Mouse (Mus musculus): ENCODE results near the gene Gm5157. TPM values are rescaled to one million over a fixed set of nuclear protein-coding genes. Genes with fewer than 3 reads are reported as not detected.
"Not testable (repeated sequence)": the region's sequence is repeated elsewhere in the genome, so short reads cannot be mapped to it uniquely, and the experiment has no call there.

The Gm5157 gene
- total RNA-seq (2012; rRNA removed): not detected in 2 replicates
- total RNA-seq (2014; rRNA removed): not detected in 2 replicates
- polyA plus RNA-seq (2012; ENCODE audit: insufficient read length, low read depth): not detected in 2 replicates

GRCm38 (mm10) chr7:21190323-21190722, at the start of gene Gm5157:
Gene Gm5157, minus strand, starts transcription at chr7:21190423.
- H3K9ac ChIP-seq (ENCODE audit: insufficient read depth, low read depth); H3K4me1 ChIP-seq (ENCODE audit: control insufficient read depth in 1 of 2, insufficient read depth in 2 of 2); in situ Hi-C loops (cut with MboI; ENCODE audit: low pct_ligation_motif_present, low pct_unique_long_range_greater_than_20kb, low sequenced_read_pairs); H3K36me3 ChIP-seq (replicated peaks in 1 of 2; ENCODE audit: control insufficient read depth in 1 of 2, insufficient read depth in 1 of 2, low read length in 1 of 2); H3K79me2 ChIP-seq (replicated peaks; ENCODE audit: control insufficient read depth, extremely low read depth, insufficient read depth, poor library complexity, severe bottlenecking); DNase-seq (ENCODE audit: extremely low read depth); H3K9me3 ChIP-seq (replicated peaks; ENCODE audit: low read length); H3K27ac ChIP-seq (ENCODE audit: insufficient read depth, low read depth); H3K4me3 ChIP-seq (replicated peaks in 1 of 3; ENCODE audit: low read depth in 2 of 3, low read length in 2 of 3, poor library complexity in 1 of 3); H3K4me2 ChIP-seq (ENCODE audit: insufficient read depth, low read depth, poor library complexity, severe bottlenecking); H3K27me3 ChIP-seq (replicated peaks); dilution Hi-C loops (cut with MboI; ENCODE audit: extremely low pct_ligation_motif_present, extremely low pct_unique_long_range_greater_than_20kb, low sequenced_read_pairs): not testable (repeated sequence)

- H3K9me3 ChIP-seq (replicated peaks; ENCODE audit: low read length); DNase-seq (ENCODE audit: extremely low read depth); H3K36me3 ChIP-seq (replicated peaks in 1 of 2; ENCODE audit: control insufficient read depth in 1 of 2, insufficient read depth in 1 of 2, low read length in 1 of 2); H3K27me3 ChIP-seq (replicated peaks); in situ Hi-C loops (cut with MboI; ENCODE audit: low pct_ligation_motif_present, low pct_unique_long_range_greater_than_20kb, low sequenced_read_pairs); H3K27ac ChIP-seq (ENCODE audit: insufficient read depth, low read depth); H3K9ac ChIP-seq (ENCODE audit: insufficient read depth, low read depth); dilution Hi-C loops (cut with MboI; ENCODE audit: extremely low pct_ligation_motif_present, extremely low pct_unique_long_range_greater_than_20kb, low sequenced_read_pairs); H3K79me2 ChIP-seq (replicated peaks; ENCODE audit: control insufficient read depth, extremely low read depth, insufficient read depth, poor library complexity, severe bottlenecking); H3K4me1 ChIP-seq (ENCODE audit: control insufficient read depth in 1 of 2, insufficient read depth in 2 of 2); H3K4me2 ChIP-seq (ENCODE audit: insufficient read depth, low read depth, poor library complexity, severe bottlenecking); H3K4me3 ChIP-seq (replicated peaks in 1 of 3; ENCODE audit: low read depth in 2 of 3, low read length in 2 of 3, poor library complexity in 1 of 3): not testable (repeated sequence)
These were observed 28.3 kb downstream of the Gm5157 start, which contains the start of gene Vmn1r123 for GRCm38 (mm10) chr7:21161885-21162284. Gene Vmn1r123, plus strand, starts transcription at chr7:21162185.

Other genes starting within 250 kb of the Gm5157 start
- gene Vmn1r119, start 178.0 kb downstream of the Gm5157 start, total RNA-seq (2012; rRNA removed): not detected in 2 replicates
- gene Vmn1r119, start 178.0 kb downstream of the Gm5157 start, total RNA-seq (2014; rRNA removed): not detected in 2 replicates
- not detected in 2 replicates for gene Vmn1r119, start 178.0 kb downstream of the Gm5157 start, polyA plus RNA-seq (2012; ENCODE audit: insufficient read length, low read depth)
- not detected in 2 replicates for gene Vmn1r120, start 136.6 kb downstream of the Gm5157 start, total RNA-seq (2012; rRNA removed)
- gene Vmn1r120, start 136.6 kb downstream of the Gm5157 start, total RNA-seq (2014; rRNA removed): not detected in 2 replicates
- gene Vmn1r120, start 136.6 kb downstream of the Gm5157 start, polyA plus RNA-seq (2012; ENCODE audit: insufficient read length, low read depth): not detected in 2 replicates
- not detected in 2 replicates for gene Vmn1r121, start 91.9 kb downstream of the Gm5157 start, total RNA-seq (2012; rRNA removed)
- not detected in 2 replicates for gene Vmn1r121, start 91.9 kb downstream of the Gm5157 start, total RNA-seq (2014; rRNA removed)
- not detected in 2 replicates for gene Vmn1r121, start 91.9 kb downstream of the Gm5157 start, polyA plus RNA-seq (2012; ENCODE audit: insufficient read length, low read depth)
- gene Vmn1r122, start 56.3 kb downstream of the Gm5157 start, total RNA-seq (2012; rRNA removed): not detected in 2 replicates
- gene Vmn1r122, start 56.3 kb downstream of the Gm5157 start, total RNA-seq (2014; rRNA removed): not detected in 2 replicates
- not detected in 2 replicates for gene Vmn1r122, start 56.3 kb downstream of the Gm5157 start, polyA plus RNA-seq (2012; ENCODE audit: insufficient read length, low read depth)
- not detected in 2 replicates for gene Vmn1r123, start 28.2 kb downstream of the Gm5157 start, total RNA-seq (2012; rRNA removed)
- not detected in 2 replicates for gene Vmn1r123, start 28.2 kb downstream of the Gm5157 start, total RNA-seq (2014; rRNA removed)
- not detected in 2 replicates for gene Vmn1r123, start 28.2 kb downstream of the Gm5157 start, polyA plus RNA-seq (2012; ENCODE audit: insufficient read length, low read depth)
- gene Vmn1r124, start 70.2 kb upstream of the Gm5157 start, total RNA-seq (2012; rRNA removed): not detected in 2 replicates
- gene Vmn1r124, start 70.2 kb upstream of the Gm5157 start, total RNA-seq (2014; rRNA removed): not detected in 2 replicates
- not detected in 2 replicates for gene Vmn1r124, start 70.2 kb upstream of the Gm5157 start, polyA plus RNA-seq (2012; ENCODE audit: insufficient read length, low read depth)
- gene Vmn1r125, start 81.8 kb upstream of the Gm5157 start, total RNA-seq (2012; rRNA removed): not detected in 2 replicates
- not detected in 2 replicates for gene Vmn1r125, start 81.8 kb upstream of the Gm5157 start, total RNA-seq (2014; rRNA removed)
- gene Vmn1r125, start 81.8 kb upstream of the Gm5157 start, polyA plus RNA-seq (2012; ENCODE audit: insufficient read length, low read depth): not detected in 2 replicates
- not detected in 2 replicates for gene Vmn1r126, start 111.0 kb upstream of the Gm5157 start, total RNA-seq (2012; rRNA removed)
- not detected in 2 replicates for gene Vmn1r126, start 111.0 kb upstream of the Gm5157 start, total RNA-seq (2014; rRNA removed)
- not detected in 2 replicates for gene Vmn1r126, start 111.0 kb upstream of the Gm5157 start, polyA plus RNA-seq (2012; ENCODE audit: insufficient read length, low read depth)
- not detected in 2 replicates for gene Vmn1r127, start 129.4 kb upstream of the Gm5157 start, total RNA-seq (2012; rRNA removed)
- not detected in 2 replicates for gene Vmn1r127, start 129.4 kb upstream of the Gm5157 start, total RNA-seq (2014; rRNA removed)
- gene Vmn1r127, start 129.4 kb upstream of the Gm5157 start, polyA plus RNA-seq (2012; ENCODE audit: insufficient read length, low read depth): not detected in 2 replicates
- gene Vmn1r128, start 158.9 kb upstream of the Gm5157 start, total RNA-seq (2012; rRNA removed): not detected in 2 replicates
- not detected in 2 replicates for gene Vmn1r128, start 158.9 kb upstream of the Gm5157 start, total RNA-seq (2014; rRNA removed)
- not detected in 2 replicates for gene Vmn1r128, start 158.9 kb upstream of the Gm5157 start, polyA plus RNA-seq (2012; ENCODE audit: insufficient read length, low read depth)
- gene Vmn1r129, start 170.9 kb upstream of the Gm5157 start, total RNA-seq (2012; rRNA removed): not detected in 2 replicates
- not detected in 2 replicates for gene Vmn1r129, start 170.9 kb upstream of the Gm5157 start, total RNA-seq (2014; rRNA removed)
- gene Vmn1r129, start 170.9 kb upstream of the Gm5157 start, polyA plus RNA-seq (2012; ENCODE audit: insufficient read length, low read depth): not detected in 2 replicates
- gene Gm6882, start 242.3 kb upstream of the Gm5157 start, total RNA-seq (2012; rRNA removed): not detected in 2 replicates
- not detected in 2 replicates for gene Gm6882, start 242.3 kb upstream of the Gm5157 start, total RNA-seq (2014; rRNA removed)
- not detected in 2 replicates for gene Gm6882, start 242.3 kb upstream of the Gm5157 start, polyA plus RNA-seq (2012; ENCODE audit: insufficient read length, low read depth)

All from CH12.LX (cell line).